Mouse (Mus musculus): ENCODE measurements around the gene Gm28230.

Gm28230 gene

GRCm38 (mm10) chr2:74691022-74691951, 35.2 kb upstream of the Gm28230 start, which contains the start of gene Hoxd10:
Hoxd10 (plus strand) TSS chr2:74691924.
- DNase-seq (ENCODE audit: low spot score in 2 of 2): peak in 1 of 2 experiments; percentile 31

- DNase-seq (ENCODE audit: low spot score in 2 of 2): no peak
Observed at GRCm38 (mm10) chr2:74691995-74692807, 34.3 kb upstream of the Gm28230 start.

- no peak for DNase-seq (ENCODE audit: low spot score in 2 of 2)
Observed at GRCm38 (mm10) chr2:74692808-74693431, 33.6 kb upstream of the Gm28230 start.

- DNase-seq (ENCODE audit: low spot score in 2 of 2): no peak
Observed at GRCm38 (mm10) chr2:74693432-74693827, 33.1 kb upstream of the Gm28230 start.

GRCm38 (mm10) chr2:74694066-74694465, 32.5 kb upstream of the Gm28230 start:
- no peak for DNase-seq (ENCODE audit: low spot score in 2 of 2)

- no peak for DNase-seq (ENCODE audit: low spot score in 2 of 2)
Observed at GRCm38 (mm10) chr2:74695383-74695782, 31.1 kb upstream of the Gm28230 start.

- DNase-seq (ENCODE audit: low spot score in 2 of 2): no peak
Observed at GRCm38 (mm10) chr2:74695813-74696430, 30.6 kb upstream of the Gm28230 start.

GRCm38 (mm10) chr2:74696442-74697335, 29.8 kb upstream of the Gm28230 start:
- DNase-seq (ENCODE audit: low spot score in 2 of 2): no peak

GRCm38 (mm10) chr2:74697567-74698121, 28.9 kb upstream of the Gm28230 start, which contains the start of gene Hoxd9:
Hoxd9 (plus strand) TSS chr2:74697727.
- DNase-seq (ENCODE audit: low spot score in 2 of 2): no peak

- DNase-seq (ENCODE audit: low spot score in 2 of 2): no peak
Observed at GRCm38 (mm10) chr2:74698201-74699052, 28.1 kb upstream of the Gm28230 start.

GRCm38 (mm10) chr2:74699053-74699430, 27.5 kb upstream of the Gm28230 start:
- DNase-seq (ENCODE audit: low spot score in 2 of 2): no peak

- no peak for DNase-seq (ENCODE audit: low spot score in 2 of 2)
Observed at GRCm38 (mm10) chr2:74699664-74700545, 26.6 kb upstream of the Gm28230 start.

- DNase-seq (ENCODE audit: low spot score in 2 of 2): no peak
Observed at GRCm38 (mm10) chr2:74700546-74701112, 25.9 kb upstream of the Gm28230 start.

- peak; percentile 77 to 86 for DNase-seq (ENCODE audit: low spot score in 2 of 2)
Observed at GRCm38 (mm10) chr2:74701949-74702819, 24.3 kb upstream of the Gm28230 start.

- DNase-seq (ENCODE audit: low spot score in 2 of 2): no peak
Observed at GRCm38 (mm10) chr2:74702820-74703219, 23.7 kb upstream of the Gm28230 start.

- DNase-seq (ENCODE audit: low spot score in 2 of 2): no peak
Observed at GRCm38 (mm10) chr2:74703317-74703716, 23.2 kb upstream of the Gm28230 start.
